Mouse (Mus musculus) embryo, embryonic 10.5 days (tissue): ENCODE results near the gene Slc25a21.
A peak's percentile ranks its signal among the peaks of the same experiment; 100 is the strongest.
"Not testable (repeated sequence)": the region's sequence is repeated elsewhere in the genome, so short reads cannot be mapped to it uniquely, and the experiment has no call there.

Experiments
- DNase-seq: peaks from one replicate; pipeline ENCODE4 v3.0.0-alpha.2; 2015; ENCODE audit warnings: low spot score

The Slc25a21 gene

DNA sequence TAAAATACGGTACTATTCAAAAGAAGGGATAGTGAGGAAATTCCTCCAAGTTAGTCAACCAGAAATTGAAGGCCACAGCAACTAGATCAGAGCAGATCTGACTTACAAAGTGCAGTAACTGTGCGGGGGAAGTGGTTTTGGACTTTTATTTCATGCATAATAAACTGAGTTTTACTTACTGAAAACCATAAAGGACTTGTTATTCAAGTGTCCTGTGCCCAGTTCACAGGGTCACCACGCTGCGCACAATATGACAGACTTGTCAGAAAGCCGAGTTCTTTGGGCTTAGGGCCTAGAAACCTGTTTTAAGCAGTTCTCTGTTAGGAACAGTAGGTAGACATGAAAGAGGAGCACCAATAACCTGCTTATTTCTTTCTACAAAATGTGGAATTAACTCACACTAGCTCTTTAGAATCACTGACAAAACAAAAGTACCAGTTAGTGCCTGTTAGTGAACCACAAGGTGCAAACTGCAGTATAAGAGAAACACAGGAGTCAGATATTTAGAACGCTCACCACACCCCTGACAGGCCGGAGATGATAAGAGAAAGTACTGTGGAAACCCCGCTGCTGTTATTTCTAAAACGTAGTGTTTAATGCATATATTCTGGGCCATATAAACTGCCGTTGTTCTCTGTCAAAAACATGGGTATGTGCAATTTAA is at the start of gene Slc25a21:
TSS of gene Slc25a21 (minus strand) at position 110 of the 664 bp plus-strand sequence.
- DNase-seq, result peak; percentile 18

DNA sequence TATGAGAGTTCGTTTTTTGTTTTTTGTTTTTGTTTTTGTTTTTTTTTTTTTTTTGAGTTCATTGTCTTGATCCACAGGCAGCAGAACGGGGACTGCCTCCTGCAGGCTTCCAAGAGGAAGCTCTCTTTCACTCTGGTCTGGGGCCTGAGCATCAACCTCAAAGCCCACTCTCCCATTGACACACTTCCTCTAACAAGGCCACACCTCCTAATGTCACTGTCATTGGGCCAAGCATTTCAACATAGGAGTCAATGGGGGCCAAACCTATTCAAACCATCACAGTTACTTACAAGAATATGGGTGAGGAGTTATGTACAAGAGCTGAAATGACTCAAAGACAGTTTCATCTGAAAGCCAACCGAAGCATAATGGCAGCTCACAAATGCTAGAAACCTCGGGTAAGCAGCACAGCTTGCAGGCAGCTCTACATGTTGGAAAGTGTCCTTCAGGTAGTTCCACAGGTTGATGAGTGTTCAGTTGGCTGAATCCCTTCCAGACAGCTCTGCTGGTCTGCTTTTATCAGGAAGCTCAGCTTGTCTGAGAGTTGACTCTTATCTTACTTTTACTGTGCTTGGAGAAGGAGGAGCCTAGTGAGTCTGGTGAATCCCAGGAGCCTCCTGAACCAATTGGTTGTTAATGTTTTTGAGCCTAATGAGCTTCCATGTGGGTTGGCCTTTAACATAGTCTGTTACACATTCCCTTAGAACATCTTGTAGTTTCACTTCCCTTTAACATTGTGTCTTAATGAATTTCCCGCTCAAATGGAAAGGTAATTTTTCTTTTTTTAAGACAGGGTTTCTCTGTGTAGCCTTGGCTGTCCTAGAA is 46.6 kb upstream of the Slc25a21 start:
- no peak for DNase-seq

DNA sequence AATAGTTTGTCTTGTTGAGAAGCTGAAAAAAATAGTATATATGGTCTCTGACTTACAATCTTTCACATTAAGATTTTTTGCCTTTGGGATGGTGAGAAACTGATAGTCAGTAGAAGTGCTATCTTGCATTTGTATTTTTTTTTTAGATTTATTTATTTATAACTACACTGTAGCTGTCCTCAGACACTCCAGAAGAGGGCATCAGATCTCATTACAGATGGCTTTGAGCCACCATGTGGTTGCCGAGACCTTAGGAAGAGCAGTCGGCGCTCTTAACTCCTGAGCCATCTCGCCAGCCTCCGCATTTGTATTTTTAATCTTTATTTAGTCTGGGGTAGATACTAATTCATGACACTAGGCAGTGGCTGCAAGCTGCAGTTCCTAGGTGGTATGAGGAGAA is 36.1 kb upstream of the Slc25a21 start:
- DNase-seq, result no peak

DNA sequence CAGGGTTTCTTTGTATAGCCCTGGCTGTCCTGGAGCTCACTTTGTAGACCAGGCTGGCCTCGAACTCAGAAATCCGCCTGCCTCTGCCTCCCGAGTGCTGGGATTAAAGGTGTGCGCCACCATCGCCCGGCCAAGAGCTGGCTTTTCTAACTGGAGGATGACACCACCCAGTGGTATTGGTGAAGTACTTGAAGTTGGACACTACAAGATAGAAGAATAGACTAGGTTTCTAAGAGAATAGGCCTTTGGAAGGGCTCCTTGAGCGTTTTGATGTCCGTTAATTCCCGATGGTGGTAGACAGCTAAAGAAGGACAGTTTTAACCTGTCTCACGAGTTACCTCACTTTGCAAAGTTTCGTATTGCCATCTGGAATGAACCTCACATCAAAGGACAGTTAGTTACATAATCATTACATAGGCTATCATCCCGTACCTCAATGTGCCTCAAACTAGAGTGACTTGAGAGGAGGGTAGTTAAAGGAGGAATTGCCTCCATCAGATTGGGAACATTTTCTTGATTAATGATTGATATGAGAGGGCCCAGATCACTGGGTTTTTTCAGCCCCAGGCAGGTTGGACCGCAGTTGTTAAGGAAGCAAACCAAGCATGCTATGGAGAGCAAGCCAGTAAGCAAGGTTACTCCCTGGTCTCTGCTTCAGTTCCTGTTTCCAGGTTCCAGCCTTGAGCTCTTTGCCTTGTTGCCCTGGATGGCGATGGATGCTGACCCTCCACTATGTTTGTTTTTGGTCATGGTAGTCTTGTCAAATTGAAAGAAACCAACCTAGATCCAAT is 34.0 kb upstream of the Slc25a21 start:
- DNase-seq, result peak; percentile 52

DNA sequence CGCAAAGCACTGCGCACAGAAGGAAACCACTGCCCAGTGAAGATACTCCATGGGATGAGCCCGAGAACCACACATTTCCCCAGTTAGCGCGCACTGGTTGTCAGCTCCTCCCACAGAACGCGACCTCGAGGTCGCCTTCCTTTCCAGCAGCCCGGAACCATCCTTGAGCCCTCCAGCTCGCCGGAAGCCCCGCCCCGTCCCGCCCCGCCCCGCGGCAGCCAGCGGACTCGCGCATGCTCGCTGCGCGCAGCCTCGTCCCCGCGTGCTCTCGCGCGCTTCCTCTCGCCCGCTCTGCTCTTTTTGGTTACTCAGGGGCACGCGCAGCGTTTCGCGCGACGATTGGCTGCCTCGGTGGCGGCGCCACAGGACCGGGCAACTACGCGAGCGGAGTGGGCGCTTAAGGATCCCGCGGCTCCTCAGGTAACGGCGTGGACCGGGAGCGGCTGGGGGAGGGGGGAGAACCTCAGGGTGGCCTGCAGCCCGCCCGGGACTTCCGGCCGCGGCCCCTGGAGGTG is 33.0 kb upstream of the Slc25a21 start, which contains the start of the genes Prps1l3 and Mipol1:
TSS of gene Prps1l3 (plus strand) at position 221 of the 515 bp plus-strand sequence.
TSS of gene Mipol1 (plus strand) at position 236 of the 515 bp plus-strand sequence.
- peak; percentile 94 for DNase-seq

DNA sequence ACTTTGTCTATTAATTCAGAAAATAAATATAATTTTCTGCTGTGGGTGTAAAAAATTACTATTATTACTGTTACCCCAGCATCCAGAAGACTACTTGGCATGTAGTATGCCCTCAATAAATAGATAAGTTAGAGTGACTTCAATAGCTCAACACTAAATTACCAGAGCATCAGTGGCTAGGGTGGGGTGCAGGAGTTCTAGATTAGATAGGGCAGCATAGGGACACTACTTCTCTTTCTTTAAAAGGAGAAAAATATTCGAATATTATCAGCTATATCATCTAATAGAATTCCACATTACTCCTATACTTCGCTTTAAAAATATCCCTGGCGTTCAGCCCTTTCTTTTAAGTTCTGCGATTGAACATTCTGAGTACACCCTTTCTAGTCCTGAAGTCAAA is 32.4 kb upstream of the Slc25a21 start:
- DNase-seq, result no peak

DNA sequence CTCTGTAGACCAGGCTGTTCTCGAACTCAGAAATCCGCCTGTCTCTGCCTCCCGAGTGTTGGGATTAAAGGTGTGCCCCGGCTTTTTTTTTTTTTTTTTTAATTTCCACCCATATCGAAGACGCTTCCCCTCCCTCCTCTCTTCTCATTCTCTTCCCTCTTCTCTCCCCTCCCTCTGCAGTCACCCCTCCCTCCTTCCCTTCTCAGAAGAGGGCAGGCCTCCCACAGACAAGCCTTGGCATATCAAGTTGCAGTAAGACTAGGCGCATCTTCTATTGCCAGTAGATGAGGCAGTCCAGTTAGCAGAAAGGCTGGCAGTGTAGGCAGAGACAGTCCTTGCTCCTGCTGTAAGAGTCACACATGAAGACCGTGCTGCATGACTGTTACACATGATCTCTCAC is 30.5 kb upstream of the Slc25a21 start:
- no peak for DNase-seq

DNA sequence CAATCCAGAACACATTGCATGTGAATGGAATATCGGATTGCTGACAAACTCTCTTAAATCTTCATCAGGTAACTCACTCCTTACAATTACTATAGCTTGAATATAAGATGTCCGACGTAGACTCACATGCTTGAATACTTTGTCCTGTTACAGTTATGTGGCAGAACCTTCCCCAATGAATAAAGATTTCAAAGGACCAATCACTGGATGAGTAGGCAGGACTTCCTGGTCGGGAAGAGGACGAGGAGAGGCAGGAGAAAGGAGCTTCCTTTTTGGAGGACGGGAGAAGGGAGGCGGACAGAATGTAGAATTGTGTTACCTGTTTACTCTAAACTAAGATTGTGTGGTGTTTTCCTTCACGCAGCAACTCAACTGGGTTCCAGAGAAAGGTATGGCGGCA is 29.1 kb upstream of the Slc25a21 start:
- no peak for DNase-seq

DNA sequence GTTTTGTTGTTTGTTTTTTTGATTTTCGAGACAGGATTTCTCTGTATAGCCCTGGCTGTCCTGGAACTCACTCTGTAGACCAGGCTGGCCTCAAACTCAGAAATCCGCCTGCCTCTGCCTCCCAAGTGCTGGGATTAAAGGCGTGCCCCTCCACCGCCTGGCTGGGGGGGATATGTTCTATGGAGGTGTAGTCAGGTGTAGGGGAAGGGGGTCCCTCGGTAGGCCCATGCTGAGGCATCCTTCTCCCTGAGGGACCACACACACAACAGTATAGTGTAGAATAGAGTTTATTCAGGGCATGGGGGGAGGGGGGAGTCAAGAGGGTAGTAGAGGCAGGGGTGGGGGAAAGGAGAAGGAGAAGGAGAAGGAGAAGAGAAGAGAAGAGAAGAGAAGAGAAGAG is 15.2 kb upstream of the Slc25a21 start:
- not testable (repeated sequence) for DNase-seq

DNA sequence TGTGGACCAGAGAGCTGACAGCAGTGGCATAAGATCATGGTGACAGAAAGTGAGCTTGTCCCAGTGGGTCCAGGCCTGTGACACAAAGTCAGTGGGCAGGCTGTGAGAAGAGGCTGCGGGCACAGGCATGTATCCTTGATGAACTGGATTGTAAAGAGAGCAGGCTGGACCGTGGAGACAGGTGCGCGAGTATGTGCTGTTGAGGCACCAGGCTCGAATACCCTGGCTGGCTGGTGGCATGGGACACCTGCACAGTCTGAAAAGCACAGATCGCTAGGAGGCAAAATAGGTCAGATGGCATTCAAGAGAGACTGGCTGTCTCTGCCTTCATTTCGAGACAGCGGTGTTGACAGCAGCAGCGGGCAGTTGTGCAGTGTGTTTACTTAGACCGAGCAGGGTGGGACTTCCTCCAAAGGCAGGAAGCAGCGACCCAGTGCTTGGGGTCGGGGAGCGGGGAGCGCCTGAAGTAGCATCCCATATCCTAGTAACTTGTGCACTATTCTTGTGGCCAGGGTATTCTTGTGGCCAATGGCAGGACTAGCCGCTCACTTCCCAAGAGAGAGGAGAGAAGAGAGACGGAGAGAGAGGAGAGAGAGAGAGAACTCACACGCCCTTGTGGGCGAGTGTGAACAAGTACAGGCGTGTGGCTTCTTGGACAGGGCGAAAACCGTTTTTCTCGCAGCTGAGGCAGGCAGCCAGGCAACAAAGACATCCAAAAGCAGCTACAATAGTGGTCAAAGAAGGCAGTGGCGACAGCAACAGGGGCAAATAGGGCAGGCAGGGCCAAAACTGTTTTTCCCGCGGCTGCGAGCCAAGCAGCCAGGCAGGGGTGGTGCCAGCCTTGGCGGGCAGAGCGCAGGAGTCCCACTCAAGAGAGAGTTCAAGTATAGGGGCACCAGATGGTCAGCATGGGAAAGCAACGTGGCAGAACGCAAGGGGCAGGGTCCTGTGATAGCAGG is 14.4 kb upstream of the Slc25a21 start:
- DNase-seq, result peak; percentile 74

DNA sequence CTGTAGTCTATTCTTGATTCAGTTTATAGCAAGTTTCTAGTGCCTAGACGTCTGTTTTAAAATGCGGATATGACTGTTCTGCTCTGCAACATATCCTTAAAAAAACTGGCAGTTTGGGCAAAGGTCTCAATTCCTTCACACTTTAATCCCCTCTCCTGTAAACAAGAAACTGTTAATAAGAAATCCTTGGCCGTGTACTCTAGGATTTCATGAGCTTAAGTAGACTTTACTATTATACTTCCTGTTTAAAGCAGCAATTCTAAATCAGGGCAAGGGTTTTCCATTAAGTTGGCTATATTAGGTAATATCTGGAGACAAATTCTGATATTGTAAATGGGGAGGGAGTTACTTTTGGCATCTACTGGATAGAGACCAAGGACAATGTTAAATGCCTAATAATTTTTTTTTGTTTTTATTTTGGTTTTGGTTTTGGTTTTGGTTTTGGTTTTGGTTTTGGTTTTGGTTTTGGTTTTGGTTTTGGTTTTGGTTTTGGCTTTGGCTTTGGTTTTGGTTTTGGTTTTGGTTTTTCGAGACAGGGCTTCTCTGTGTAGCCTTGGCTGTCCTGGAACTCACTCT is 7.1 kb upstream of the Slc25a21 start:
- no peak for DNase-seq

DNA sequence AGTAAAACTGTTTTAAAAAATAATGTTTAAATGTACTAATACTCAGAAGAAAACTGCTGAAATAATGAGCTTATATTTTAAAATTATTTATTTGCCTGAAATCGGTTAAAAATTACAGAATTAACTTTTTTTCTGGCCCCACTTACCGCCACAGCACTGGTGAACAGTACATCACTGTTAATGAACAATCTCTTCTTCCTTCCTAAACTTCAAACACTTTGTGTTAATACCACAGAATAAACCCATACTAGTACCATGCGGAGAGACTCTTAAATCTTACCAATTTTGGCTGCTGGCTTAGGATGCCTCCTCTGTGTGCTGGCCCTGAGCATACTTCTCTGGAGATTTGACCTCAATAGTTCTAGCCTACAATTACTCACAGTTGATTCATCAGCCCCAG is 4.6 kb upstream of the Slc25a21 start:
- no peak for DNase-seq

DNA sequence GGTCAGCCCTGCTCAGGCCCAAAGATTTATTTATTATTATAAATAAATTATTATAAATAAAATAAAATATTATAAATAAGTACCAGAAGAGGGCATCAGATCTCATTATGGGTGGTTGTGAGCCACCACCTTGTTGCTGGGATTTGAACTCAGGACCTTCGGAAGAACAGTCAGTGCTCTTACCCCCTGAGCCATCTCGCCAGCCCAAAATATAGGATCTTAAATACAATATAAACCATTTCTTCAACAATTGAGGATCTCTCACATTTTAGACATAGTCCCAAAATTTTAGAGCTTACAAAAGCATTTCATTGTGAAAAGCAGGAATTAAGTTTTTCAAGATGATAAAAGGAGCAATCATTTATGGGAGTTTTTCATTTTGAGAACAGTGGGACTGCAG is 2.2 kb upstream of the Slc25a21 start:
- no peak for DNase-seq

DNA sequence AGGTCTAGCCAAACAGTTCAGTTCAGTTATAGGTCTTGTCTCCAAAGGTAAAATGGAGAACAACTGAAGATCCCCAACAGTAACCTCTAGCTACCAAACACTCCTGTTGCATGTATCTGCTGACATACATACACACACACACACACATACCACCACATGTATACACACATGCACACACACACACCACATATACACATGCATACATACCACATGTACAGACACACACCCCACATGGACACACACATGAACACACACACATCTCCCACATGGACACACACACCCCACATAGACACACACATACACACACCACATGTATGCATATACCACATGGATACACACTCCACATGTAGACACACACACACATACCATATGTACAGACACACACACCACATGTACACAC is 997 bp upstream of the Slc25a21 start:
- DNase-seq, result no peak

DNA sequence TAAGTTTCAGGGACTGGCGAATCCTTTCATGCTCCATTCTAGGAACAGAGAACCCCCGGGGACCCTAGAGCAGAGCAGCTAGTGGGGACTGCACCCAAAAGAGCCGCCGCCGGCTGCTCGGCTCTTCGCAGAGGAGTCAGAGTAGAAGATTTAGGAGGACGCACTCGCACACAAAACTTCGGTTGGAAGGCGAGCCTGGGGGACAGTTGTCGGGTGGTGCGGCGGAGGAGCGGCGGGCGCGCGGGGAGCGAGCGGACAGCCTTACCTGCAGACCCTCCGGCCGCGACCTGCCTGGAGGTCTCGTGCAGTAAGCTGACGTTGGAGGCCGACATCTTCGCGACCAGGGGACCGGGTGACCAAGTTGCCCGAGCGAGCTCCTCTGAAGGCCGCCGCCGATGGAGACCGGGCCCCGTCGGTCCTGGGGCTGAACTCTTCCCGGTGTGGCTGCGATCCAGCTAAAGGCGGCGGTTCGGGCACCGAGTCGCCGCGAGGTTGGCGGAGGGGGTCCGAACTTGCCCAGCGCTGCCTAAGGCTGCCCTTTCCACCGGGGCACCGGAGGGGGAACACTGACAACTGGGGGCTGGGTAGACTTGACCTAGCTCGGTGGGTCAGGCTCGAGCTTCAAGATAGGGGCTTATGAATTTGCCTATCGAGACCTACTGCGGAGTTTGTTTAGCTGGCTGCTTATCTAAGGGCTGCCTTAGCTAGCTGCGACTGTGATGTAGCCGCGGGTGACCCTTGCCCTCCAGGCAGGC is 487 bp downstream of the Slc25a21 start:
- DNase-seq, result peak; percentile 75

DNA sequence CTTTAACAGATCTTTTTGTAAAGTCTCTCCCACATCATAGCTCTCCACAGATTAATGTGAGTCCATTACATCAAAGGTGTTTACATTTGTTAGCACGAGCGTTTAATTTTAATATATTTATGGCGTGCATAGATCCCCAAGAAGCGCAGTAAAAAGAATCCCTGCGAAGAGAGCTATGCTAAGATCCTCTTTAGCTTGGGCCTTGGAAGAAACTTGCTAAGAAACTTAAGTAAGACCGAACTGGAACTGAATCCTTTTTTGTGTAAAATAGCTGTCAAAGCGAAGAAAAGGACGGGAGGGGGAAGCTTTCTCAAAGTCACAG is 1.0 kb downstream of the Slc25a21 start:
- no peak for DNase-seq

DNA sequence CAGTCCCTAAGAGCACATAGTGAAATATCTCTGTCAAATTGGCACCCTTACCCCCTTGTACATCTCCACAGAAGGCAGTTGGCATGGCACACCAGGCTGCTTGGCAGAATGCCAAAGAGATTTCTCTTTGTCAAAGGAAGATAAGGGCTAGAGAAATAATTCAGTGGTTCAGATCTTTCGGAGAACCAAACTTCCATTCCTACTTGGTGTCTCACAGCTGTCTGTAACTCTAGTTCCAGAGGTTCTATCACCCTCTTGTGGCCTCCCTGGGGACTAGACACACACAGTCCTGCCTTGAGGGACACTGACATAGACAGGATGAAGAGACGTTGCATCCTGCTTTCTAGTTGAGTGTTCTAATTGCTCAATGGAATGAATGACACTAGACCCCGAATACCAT is 2.7 kb downstream of the Slc25a21 start:
- peak; percentile 60 for DNase-seq

DNA sequence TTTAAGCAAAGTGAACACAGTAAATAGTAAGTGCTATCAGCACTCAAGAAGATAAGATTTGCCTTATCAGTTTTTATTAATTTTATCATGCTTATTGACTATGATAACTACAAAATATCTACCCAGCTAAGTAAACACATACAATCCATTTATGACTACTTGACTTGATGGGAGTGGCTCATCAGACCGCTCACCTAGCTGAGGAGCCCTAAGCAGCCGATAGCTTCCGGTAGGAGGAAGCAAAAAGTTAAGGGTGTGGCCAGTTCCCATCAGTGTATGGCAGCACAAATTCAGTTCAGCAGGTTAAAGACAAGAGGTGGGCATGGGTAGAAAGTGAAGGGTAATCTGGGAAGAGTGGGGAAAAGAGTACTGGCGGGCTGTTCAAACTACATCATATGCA is 10.2 kb downstream of the Slc25a21 start:
- no peak for DNase-seq

DNA sequence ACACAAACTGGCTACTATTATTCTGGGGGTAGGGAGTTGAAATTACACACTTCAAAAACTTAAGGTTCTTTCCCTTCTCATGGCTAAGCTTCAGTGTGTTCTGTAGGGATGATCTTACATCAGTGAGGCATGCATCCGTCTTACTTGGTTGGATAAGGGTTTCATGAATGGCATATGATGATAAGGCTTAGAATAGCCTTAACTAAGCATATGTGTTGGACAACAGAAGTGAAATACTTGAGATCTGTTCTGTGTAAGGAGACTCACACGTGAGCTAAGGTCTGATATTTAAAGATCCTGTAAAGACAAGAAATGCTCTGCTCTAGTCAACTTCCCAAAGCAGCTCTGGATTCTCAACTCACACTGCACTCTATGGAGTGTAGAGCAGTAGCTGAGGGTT is 11.1 kb downstream of the Slc25a21 start:
- DNase-seq, result no peak

DNA sequence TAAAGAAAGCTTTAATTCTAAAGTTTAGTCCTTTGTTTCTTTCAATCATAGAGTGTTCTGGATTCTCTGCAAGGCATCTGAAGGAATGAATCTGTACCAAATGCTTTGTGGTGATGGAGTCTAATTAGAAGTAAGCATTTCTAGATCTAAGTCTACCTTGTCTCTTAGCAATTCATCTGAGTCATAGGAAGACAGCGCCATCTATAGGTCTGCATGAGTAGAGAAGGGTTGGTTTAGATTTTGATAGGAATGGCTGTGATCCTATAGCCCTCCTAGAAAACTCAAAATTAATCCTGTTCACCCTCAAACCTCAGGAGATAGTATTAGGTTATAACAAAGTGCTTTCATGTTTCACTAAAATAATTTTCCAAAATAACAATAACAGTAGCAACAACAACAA is 11.8 kb downstream of the Slc25a21 start:
- peak; percentile 71 for DNase-seq
